Mouse (Mus musculus) ovary, postnatal 14 days (tissue): ENCODE measurements around the gene Gm765.
A peak's percentile ranks its signal among the peaks of the same experiment; 100 is the strongest.

Experiments used
- DNase-seq: peaks from one replicate; pipeline ENCODE4 v3.0.0; 2022; ENCODE audit warnings: low spot score

Gene Gm765

GRCm38 (mm10) chr6:98342654-98343053 is at the start of gene Gm765:
Gm765 (minus strand) TSS chr6:98342754.
- no peak for DNase-seq

- no peak for DNase-seq
Measured at GRCm38 (mm10) chr6:98385487-98385886, 42.9 kb upstream of the Gm765 start.

- no peak for DNase-seq
Measured at GRCm38 (mm10) chr6:98384431-98384830, 41.9 kb upstream of the Gm765 start.

GRCm38 (mm10) chr6:98383411-98383810 is 40.9 kb upstream of the Gm765 start:
- DNase-seq, result peak; percentile 4

GRCm38 (mm10) chr6:98366199-98366598 is 23.6 kb upstream of the Gm765 start:
- no peak for DNase-seq

- DNase-seq, result no peak
Measured at GRCm38 (mm10) chr6:98355271-98355670, 12.7 kb upstream of the Gm765 start.

- no peak for DNase-seq
Measured at GRCm38 (mm10) chr6:98353285-98353684, 10.7 kb upstream of the Gm765 start.

- DNase-seq, result no peak
Measured at GRCm38 (mm10) chr6:98332714-98333113, 9.8 kb downstream of the Gm765 start.

GRCm38 (mm10) chr6:98311659-98312058 is 30.9 kb downstream of the Gm765 start:
- DNase-seq, result no peak

GRCm38 (mm10) chr6:98307647-98308046 is 34.9 kb downstream of the Gm765 start:
- peak; percentile 61 for DNase-seq

GRCm38 (mm10) chr6:98307159-98307558 is 35.4 kb downstream of the Gm765 start:
- no peak for DNase-seq

- DNase-seq, result no peak
Measured at GRCm38 (mm10) chr6:98292064-98292463, 50.5 kb downstream of the Gm765 start.

GRCm38 (mm10) chr6:98288316-98288715 is 54.2 kb downstream of the Gm765 start:
- no peak for DNase-seq

- no peak for DNase-seq
Measured at GRCm38 (mm10) chr6:98287521-98287920, 55.0 kb downstream of the Gm765 start.

- no peak for DNase-seq
Measured at GRCm38 (mm10) chr6:98285190-98285589, 57.4 kb downstream of the Gm765 start.

GRCm38 (mm10) chr6:98282791-98283190 is 59.8 kb downstream of the Gm765 start:
- DNase-seq, result no peak

GRCm38 (mm10) chr6:98271553-98271952 is 71.0 kb downstream of the Gm765 start:
- DNase-seq, result peak; percentile 54

- DNase-seq, result no peak
Measured at GRCm38 (mm10) chr6:98262961-98263360, 79.6 kb downstream of the Gm765 start.

- DNase-seq, result no peak
Measured at GRCm38 (mm10) chr6:98259016-98259415, 83.5 kb downstream of the Gm765 start.

GRCm38 (mm10) chr6:98246449-98246848 is 96.1 kb downstream of the Gm765 start:
- DNase-seq, result no peak

GRCm38 (mm10) chr6:98243186-98243585 is 99.4 kb downstream of the Gm765 start:
- no peak for DNase-seq

- DNase-seq, result no peak
Measured at GRCm38 (mm10) chr6:98240561-98241272, 101.8 kb downstream of the Gm765 start.

GRCm38 (mm10) chr6:98234097-98234496 is 108.5 kb downstream of the Gm765 start:
- DNase-seq, result no peak

- no peak for DNase-seq
Measured at GRCm38 (mm10) chr6:98223923-98224322, 118.6 kb downstream of the Gm765 start.
